Mouse (Mus musculus) fibroblast of lung, adult 2 months (primary cell): ENCODE data around the gene Boc.

ENCODE experiments used
- DNase-seq: peaks from one replicate; pipeline ENCODE4 v3.0.0-alpha.2; 2011; ENCODE audit warnings: low read depth

The Boc gene

DNA sequence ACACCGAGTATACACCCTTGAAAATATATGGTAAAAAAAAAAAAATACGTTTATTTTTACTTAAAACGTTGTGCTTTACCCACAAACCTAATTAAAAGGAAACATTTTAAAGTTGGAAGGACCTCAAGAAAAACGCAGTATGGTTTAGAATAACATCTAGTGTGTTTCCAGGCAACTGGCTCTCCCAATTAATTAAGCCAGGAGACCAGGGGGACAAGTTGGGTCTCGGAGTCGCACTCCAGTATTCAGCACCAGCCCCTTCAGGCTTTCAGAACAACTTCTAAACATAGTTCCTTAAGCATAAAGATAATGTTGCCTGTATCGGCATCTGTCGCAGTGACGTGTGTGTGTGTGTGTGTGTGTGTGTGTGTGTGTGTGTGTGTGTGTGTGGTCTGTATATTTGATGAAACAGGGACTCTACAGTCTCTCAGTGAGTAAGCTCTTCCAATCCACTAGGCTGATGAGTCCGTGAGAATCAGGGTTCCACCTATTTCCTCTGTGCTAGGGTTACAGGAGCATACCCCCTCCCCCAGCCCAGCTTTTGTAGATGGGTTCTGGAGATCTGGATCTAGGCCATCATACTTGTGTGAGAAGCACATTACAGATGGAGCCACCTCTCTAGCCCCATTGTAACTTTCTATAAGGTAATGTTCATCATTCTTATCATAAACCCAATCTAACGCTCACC is 31.3 kb downstream of the Boc start:
- DNase-seq, result no peak

DNA sequence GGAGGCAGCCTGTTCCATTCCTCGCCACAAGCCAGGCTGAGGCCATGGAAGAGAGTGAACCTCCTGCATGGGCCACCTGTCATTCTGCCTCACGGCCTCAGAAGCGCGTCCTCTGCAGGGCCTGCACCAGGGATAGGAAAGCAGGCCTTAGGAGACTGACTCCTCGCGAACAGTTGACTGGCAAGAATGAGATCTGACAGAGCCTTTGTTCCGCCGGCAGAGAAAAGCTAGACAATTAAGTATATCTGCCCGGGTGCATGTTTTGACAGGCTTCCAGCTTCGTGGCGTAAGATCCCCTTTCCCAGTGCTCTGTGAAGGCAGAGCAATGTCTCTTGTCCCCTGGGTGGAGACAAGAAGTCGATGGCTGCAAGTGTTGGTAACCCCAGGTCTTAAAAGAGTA is 32.0 kb downstream of the Boc start:
- DNase-seq, result no peak

DNA sequence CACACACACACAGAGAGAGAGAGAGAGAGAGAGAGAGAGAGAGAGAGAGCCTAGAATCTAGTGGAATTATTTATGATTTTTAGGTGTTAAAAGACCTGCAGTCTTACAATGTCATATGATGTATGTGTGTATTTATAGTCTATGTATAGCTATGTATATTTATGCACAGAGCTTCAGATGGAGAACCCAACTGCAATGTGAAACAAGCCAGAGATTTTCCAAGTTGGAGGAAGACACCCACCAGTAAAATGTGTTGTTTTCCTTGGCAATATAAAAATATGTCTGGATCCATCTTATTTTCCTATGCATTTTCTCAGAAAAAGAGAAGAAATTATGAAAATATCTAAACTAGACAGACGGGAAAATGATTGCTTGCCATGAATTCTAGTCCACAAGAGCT is 32.7 kb downstream of the Boc start:
- no peak for DNase-seq

DNA sequence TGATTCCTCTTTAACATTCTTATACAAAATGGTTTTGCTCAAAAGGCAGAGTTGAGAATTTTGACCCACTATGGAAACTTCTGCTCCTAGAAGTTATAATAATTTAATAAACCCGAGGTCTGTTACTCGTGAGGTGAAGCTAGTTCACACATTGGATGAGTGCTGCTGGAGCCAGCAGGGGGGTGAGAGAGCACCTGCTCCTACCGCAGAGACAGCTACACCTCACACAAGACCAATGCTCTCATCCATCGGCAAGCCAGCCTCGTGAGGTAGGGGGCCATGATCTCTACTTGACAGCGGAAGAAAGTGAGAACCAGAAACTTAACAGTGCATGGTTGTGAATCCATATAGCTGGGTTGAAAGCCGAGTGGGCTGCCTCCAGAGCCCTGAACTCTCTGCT is 35.1 kb downstream of the Boc start:
- no peak for DNase-seq

DNA sequence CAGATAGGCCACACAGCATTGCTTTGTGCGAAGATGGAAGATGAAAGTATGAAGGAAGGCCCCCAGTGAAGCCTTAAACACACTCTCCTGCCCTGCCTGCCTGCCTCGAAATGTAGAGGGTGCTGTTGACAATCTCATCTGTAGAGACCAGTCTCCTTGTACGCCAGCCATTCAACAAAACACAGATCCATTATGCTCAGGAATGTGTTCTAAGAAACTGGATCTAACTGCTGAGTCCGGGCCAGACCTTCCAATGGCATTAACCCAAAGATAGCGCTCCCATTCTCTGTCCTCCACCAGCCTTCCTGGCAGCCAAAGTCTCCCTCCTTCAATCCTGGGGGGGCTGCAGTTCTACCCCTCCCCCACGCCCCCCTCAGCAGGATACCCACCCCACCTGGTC is 42.2 kb downstream of the Boc start:
- DNase-seq, result no peak

DNA sequence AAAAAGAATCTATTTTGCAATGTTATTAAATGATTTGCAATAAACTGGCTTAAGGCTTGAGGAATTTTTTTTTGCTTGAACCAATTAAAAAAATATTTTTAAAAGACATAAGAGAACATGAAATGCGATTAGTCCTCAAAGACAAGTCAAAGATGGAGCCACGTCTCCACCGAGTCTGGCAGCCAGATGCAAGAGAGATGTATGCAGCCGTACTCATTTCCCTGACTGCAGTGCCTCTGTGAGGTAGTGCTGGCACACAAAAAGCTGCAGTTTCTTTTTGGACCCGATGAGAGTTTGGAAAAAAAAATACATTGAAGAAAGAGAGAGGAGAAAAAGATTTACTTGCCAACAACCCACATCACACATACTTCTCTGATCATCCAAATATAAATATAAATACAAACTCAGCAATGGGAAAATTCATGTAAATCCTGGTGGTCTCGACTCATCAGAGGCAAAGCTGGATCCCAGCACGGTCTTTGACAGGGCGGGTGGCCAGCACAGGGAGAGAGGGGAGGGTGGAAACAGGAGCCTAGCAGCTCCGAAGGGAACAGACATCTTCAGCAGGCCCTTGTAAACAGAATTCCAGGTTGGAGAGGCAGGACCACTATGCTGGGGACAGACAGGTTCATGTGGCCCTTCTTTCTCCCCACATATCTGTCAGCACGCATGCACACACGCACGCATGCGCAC is 48.0 kb downstream of the Boc start:
- DNase-seq, result no peak

DNA sequence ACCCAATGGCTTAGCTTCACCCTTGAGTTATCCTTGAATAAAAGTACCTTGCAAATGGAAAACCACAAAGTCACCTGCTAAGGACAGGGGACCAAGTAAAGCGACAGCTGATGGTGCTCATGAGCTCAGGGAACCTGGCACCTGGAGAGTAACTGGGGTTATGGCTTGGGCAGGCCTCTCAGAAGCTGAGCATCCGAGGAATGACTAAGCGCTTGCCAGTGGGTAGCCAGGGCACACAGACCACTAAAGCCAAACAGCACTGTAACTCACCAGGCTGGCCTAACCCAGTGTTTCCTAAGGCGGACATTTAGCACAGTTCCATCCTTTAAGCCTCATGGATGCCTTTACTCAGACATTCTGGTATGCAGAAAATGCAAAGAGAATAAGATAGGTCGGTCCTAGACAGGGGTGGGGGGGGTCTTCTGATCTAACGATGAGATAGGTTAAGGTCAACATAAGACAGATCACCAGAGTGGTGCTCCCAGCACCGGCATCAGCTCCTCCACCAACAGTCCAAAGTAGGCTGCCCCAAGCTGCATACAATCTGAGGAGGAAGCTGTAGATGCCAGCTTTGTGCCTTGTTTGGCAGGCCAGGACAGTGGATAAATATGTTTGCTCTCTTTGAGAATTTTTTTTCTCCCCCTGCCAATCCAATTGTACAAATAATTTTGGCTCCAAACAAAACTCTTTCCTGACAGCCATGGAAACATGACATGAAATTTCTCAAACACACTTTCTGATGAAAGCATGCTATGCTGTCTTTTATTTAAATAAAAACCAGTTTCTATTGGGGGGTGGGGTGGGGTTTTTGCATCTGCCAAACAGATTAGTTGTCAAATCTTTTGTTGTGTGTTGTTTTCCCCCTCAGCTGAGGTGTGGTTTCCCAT is 49.0 kb downstream of the Boc start:
- no peak for DNase-seq

DNA sequence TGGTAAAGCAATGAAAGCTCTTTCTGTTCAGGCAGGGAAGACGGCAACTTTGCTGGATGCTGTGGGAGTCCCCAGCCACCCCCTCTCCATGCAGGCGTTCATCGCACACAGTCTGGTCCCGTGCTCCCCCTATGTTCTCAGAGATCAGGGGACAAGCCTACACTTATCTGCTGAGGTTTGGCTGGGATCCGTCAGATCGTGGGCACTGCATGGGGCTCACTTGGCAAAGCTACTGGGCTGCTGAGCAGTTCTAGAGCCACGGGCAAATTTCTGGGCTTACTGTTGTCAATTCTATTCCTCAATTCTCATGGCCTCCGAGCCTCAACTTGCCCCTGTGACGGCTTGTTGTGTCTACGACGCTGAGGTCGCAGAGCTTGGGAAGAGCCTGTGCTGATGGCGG is 49.9 kb downstream of the Boc start:
- DNase-seq, result no peak

DNA sequence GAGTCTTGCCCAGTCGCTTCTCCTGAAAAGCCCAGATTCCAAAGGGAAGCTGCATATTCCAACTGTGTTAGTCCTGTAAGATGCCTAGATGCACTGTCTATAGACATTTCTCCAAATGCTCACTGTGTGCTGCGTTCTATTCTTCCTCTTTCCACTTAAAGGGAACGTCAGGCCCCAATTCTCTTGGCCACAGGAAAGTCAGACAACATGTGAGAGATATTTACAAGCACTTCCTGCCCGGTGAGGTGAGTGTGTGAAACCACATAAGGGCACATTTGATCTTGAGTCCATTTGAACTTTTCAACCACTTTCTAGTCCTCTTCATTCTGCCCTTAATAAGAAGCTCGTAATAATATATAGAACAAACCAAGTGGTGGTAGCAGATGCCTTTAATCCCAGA is 50.7 kb downstream of the Boc start:
- no peak for DNase-seq

DNA sequence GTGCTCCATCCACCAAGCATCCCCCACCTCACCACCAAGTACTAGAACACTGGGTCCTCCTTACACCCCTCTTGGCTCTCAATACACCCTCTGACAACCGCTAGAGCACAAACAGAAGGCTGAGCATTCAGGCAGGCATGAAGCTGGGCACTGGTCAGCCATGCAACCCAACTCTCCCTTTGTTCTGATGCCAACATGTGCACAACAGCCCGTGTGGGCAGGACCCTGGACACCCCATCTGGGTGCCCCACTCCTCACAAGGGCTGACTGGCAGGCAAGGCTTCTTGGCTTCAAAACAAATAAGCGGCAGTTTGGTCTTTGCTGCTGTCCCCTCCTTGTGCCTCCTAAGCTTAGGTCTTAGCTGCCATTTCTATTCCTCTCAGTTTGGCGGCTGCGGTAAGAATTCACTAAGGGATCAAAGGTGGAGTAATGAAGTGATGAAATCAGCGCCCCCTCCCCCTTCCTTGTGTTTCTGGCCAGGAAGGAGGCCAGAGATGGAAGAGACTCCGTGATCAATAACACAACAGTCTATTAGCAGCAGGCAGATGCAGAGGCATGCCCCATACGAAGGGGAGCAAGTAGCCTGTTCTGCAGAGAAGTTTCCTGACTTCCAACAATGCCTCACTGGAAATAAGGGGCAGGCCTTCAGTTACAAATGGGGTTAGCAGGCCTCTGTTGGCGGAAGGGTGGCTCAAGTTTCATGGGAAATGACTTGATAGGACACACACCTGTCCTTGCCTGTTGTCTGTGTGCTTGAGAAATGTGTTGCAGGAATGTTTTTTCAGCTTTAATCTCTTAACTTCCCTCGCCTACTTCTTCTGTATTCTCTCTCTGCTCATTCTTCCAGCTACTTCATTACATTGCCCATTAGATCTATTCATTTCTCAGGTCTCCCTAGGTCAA is 51.4 kb downstream of the Boc start:
- no peak for DNase-seq

DNA sequence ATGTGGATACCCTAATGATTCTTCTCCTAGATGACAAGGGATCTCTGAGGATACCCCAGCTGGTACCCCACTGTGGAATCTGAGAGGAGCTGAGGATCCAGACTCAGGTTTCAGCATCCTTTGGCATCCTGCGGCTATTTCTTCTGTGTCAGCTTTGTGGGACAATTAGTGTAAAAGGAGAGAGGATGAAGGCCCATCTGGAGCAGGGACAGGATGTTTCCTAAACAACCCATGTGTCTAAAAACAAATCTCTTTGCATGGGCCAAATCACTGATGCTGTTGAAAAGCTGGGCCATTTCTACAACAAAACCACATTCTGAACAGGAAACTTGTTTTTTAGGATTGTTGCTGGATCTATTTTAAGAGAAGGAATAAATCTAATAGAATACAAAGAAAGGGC is 53.5 kb downstream of the Boc start:
- no peak for DNase-seq

DNA sequence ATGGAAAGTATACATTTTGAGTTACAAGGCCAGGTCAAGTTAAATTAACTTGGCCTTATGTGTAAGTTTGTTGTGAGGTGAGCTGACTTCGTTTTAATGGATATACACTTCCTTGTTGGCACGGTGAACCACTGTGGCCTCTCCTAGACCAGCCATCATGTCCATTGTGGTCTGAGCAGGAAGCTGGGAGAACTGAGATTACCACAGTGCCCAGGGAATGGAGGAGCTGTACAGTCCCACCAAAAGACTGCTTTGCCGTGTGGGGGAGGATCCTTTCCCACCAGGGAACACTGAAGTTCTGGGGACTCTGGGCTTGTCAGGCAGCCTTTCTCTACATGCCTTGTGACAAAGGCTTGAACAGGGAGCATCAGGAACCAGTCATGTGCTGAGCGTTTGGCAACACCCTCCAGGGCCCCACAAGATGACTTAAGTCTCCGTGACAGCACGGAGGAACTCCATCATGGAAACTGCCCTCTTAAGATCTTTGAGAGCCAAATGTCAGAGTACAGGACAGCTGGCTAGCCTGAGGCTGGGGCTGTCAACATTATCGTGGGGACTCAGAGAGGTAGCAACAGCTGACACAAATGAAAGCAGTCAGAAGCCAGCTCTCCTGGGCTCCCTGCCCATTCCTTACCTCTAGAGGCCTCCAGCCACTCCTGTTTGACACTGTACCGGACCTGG is 55.7 kb downstream of the Boc start:
- DNase-seq, result no peak

DNA sequence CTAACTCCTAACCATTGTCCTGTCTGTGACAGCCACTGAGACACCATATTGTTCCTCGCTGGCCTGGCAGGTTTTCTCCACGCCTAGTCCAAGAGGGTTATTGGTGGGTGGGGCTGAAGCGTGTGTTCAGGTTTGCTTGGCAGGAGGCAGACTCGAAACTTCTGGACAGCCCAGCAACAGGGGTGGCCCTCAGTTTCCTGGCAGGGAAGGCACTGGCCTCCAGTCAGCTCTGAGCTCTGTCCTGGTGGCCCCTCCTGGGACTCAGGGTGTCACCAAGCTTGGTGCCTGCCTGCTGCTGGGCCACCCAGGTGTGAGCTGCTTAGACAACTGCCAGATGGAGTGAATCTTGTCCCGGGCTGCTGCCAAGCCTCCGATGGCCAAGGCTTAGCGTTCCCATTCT is 56.4 kb downstream of the Boc start:
- DNase-seq, result no peak

DNA sequence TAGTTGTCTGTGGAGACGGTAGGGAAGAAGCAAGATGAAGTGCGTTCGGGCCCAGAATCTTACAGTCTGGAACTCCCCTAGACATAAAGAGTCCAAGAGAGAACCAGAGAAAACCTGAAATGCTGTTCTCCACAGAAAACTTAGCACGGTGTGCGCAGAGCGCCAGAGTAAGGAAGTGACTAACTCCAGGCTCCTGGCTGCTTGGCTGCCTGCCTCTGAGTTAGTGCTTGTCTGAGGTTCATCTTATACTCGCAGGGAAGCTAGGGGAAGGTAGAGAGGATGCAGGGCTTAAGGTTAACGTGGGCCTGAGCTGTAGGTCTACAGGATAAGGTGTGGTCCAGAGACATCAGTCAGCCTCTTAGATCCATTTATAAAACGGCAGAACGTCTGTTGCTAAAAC is 56.9 kb downstream of the Boc start:
- no peak for DNase-seq

DNA sequence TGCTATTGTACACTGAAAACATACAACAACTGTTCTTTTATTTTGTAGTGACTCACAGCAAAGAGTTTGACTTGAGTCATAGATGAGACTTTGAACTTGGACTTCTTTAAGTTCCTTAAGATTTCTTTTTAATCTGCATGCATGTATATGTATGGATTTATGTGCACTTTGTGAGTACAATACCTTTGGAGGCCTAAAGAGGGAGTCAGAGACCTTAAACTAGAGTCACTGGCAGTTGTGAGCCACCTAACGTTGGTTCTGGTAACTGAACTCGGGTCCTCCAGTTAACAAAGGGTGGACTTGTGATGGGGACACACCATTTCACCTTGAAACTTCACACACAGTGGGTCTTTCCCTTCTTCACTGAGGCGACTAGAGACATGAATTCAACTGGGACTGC is 60.2 kb downstream of the Boc start:
- DNase-seq, result no peak

DNA sequence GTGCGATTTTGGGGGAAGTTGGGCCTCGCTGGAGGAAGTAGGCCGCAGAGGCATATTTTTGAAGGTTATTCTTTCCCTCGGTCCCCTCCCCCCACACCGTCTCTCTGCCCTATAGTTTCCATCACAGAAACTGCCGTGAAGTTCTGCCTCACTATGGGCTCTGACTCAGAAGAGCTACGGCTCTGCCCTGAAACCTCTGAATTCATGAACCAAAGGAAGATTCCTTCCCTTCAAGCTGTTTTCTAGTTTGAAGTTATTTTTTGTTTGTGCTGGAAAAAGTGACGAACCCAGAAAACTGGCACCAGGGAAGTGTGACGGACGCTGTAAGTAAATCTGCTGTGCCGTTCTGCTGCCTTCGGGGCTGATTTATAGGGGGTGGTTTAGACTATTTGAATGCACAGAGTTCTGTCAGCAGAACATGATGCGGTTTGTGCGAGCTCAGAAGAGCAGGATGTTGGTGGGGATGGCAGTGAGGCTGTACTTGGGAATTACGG is 61.7 kb downstream of the Boc start:
- no peak for DNase-seq

DNA sequence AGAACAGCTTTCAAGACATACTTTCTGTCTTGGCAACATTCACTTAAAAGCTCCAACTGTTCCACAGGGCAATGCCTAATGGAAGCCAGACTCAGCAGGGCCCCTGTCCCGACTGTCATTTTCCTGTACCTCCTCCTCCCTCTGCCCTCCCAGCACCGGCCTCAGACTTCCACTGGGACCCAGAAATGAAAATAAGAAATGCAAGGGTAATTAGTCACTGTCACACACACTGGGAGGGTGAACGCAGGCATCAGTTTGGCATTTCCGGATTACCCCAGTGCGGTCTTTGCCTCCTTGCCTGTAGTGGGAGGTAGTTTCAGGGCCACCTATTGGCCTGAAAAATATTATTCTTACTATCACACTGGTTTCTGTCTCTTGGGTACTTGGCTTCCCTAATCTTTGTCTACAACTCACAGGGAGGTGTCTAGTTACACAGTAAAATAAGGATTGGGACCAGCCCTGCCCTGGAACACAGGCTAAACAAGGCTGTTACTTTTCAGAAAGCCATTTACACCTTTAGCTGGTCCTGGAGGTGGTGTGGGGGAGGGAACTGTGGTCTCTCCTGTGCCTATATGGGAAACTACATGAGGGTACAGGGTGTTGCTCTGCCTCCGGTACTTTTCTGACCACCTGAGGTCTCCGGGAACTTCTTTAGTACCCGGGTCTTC is 64.1 kb downstream of the Boc start:
- peak; percentile 85 for DNase-seq

DNA sequence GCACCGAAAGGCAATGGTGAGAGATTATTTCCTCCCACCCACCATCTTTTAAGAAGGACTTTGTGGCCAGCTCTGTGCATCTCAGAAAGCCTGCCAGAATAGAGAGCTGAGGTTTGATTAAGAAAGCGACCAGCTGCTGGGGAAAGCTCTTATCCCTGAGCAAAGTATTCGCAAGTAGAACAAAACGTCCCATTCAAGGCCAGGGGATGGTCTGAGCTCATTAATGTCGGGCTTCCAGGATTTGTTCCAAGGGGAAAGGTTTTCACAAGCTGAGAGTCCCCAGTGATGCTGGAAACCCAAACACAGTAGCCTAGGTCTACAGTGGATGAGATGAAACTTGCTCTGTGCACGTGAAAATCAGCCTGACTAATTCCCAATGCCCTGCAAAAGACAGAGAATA is 64.8 kb downstream of the Boc start:
- peak; percentile 79 for DNase-seq

DNA sequence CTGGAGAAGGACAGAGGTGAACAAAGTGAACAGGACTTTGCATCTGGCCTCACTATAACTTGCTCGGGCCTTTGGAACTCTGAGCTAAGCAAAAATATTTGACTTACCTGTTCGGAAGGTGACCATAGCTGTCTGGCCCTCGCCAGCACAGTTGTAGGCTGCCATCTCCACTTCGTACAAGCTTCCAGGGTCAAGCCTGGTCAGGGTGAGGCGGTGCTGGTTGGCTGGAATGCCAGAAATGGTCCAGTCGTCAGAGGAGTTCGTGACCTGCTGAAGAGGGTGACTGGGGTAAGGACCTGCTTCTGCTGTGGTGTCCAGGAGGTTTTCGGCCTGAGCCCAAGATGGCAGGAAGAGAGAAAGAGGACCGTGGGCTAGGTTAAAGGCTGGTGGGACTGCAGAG is 66.0 kb downstream of the Boc start:
- no peak for DNase-seq

DNA sequence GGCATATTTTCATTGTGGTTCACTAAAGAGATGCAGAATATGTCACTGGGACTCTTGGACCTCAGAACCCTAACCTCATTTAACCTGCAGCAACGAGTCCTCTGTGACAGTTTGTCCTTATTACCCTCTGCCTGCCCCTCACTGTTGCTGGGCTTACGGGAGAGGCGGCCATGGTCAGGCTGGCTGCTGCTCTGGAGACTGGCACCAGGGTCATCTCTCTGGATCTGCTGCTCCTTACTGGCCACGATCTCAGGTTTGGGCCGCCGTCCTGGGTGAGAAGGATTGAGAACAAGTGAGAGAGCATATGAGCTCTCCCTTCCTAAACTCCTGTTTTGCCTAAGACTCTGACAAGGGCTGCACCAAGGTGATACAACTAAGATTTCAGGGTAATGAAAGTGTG is 66.5 kb downstream of the Boc start:
- no peak for DNase-seq

DNA sequence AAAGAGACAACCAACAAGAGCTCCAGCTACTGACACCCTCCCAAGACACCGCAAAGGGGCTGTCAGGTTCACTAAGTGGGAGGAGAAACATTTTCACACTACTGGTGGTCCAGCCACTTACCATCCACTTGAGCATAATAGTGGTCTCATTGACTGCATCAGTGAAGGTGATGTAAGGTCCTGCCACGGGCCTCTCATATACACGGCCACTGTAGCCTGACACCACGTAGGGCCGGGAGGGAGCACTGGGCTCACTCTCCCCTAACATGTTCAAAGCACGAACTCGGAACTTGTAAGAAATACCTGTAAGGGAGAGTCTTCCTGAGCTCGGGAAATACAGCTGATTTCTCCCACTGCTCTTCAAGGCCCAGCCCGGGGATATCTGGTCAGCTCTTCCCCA is 67.6 kb downstream of the Boc start:
- DNase-seq, result no peak
